In genomic region chr15:10378338-10378959, GRCm38 (mm10) we compare ENCODE assay signal across 36 mouse cellular contexts. TPM values are rescaled to one million over a fixed set of nuclear protein-coding genes. Genes with fewer than 3 reads are reported as not detected.
A peak's percentile ranks its signal among the peaks of the same experiment; 100 is the strongest.
DNase-seq lines count a peak whose midpoint lies in the region; ATAC-seq lines count a peak whose summit lies in the region.
"Had no signal": no experiment of that assay in that cellular context is flagged by ENCODE, and none has a peak within 500 bp of the region (broad histone marks: within the 10 kb centered on the region; RNA-seq: fewer than 3 reads in every experiment).

No protein-coding gene starts in this region.

- no peak overlapping the region for H3K4me2 ChIP-seq in limb, embryonic 12.5 days
- H3K4me2 ChIP-seq: hindbrain, embryonic 13.5 days; limb, embryonic 15.5 days; lung, embryonic 14.5 days; neural tube, embryonic 15.5 days had no signal

- ATAC-seq in frontal cortex, adult (ENCODE audit: low TSS enrichment): peak; percentile 81; the same call in 1 of the 2 replicates
- no peak; the same call in 1 of the 2 replicates for ATAC-seq in limb, embryonic 12.5 days (ENCODE audit: insufficient number of reproducible peaks, insufficient read depth, low FRiP score, low TSS enrichment, low read depth)
- ATAC-seq: forebrain, embryonic 16.5 days; intestine, embryonic 16.5 days; Patski had no signal

- H3K9ac ChIP-seq in limb, embryonic 12.5 days (replicated peaks): no peak overlapping the region
- H3K9ac ChIP-seq: hindbrain, embryonic 13.5 days; limb, embryonic 15.5 days; lung, embryonic 14.5 days; neural tube, embryonic 15.5 days had no signal

- no peaks in the 10 kb centered on the region for H3K27me3 ChIP-seq in limb, embryonic 12.5 days
- no peaks in the 10 kb centered on the region for H3K27me3 ChIP-seq in limb, embryonic 10.5 days (ENCODE audit: low read depth, poor library complexity, severe bottlenecking)
- no peaks in the 10 kb centered on the region for H3K27me3 ChIP-seq in heart, embryonic 10.5 days (ENCODE audit: insufficient read depth, poor library complexity, severe bottlenecking)
- H3K27me3 ChIP-seq: hindbrain, embryonic 13.5 days; limb, embryonic 15.5 days; neural tube, embryonic 15.5 days had no signal

- peak overlapping the region; percentile 45; the same call in 1 of the 2 replicates for H3K27ac ChIP-seq in limb, embryonic 12.5 days
- H3K27ac ChIP-seq in limb, embryonic 10.5 days: no peak overlapping the region
- H3K27ac ChIP-seq in heart, embryonic 10.5 days: no peak overlapping the region
- H3K27ac ChIP-seq: hindbrain, embryonic 13.5 days; kidney, postnatal 0 days; left cerebral cortex, adult 2 months; limb, embryonic 15.5 days; neural tube, embryonic 15.5 days had no signal

- H3K4me1 ChIP-seq in limb, embryonic 12.5 days (replicated peaks): peaks cover 7% of the 10 kb centered on the region; the same call in 1 of the 2 replicates
- no peaks in the 10 kb centered on the region for H3K4me1 ChIP-seq in limb, embryonic 10.5 days
- peaks cover 8% of the 10 kb centered on the region for H3K4me1 ChIP-seq in heart, embryonic 10.5 days
- H3K4me1 ChIP-seq: hindbrain, embryonic 13.5 days; limb, embryonic 15.5 days; neural tube, embryonic 15.5 days had no signal

- H3K36me3 ChIP-seq in limb, embryonic 12.5 days: no peaks in the 10 kb centered on the region
- no peaks in the 10 kb centered on the region for H3K36me3 ChIP-seq in limb, embryonic 10.5 days
- no peaks in the 10 kb centered on the region for H3K36me3 ChIP-seq in heart, embryonic 10.5 days
- H3K36me3 ChIP-seq: hindbrain, embryonic 13.5 days; limb, embryonic 15.5 days; neural tube, embryonic 15.5 days had no signal

- no peak for DNase-seq in frontal cortex, postnatal 14 days (ENCODE audit: low spot score in 2 of 2)
- DNase-seq in limb, embryonic 10.5 days (ENCODE audit: low spot score): no peak
- peak; percentile 13 to 17 for DNase-seq in right cerebral cortex, adult 2 months (ENCODE audit: low spot score in 2 of 2)
- no peak for DNase-seq in right cerebral cortex, postnatal 36 days (ENCODE audit: low spot score in 2 of 2)
- DNase-seq in heart, embryonic 10.5 days (ENCODE audit: low spot score): no peak
- no peak for DNase-seq in thymus, postnatal 36 days
- DNase-seq: adrenal gland, postnatal 25 days; cerebellum, adult 18-20 months; cerebellum, postnatal 14 days; gastrocnemius, postnatal 14 days; heart, postnatal 4 days; kidney, adult 8-10 months; kidney, postnatal 4 days; lung, embryonic 14.5 days; lung, postnatal 14 days; midbrain, embryonic 14.5 days; retina, postnatal 1 day had no signal

- 57% methylated on average over 4 of the region's 4 CpGs for WGBS in limb, embryonic 12.5 days
- 90% methylated on average over 4 of the region's 4 CpGs for WGBS in limb, embryonic 10.5 days
- 85% methylated on average over 4 of the region's 4 CpGs for WGBS in heart, embryonic 10.5 days

- no peaks in the 10 kb centered on the region for H3K9me3 ChIP-seq in limb, embryonic 12.5 days
- no peaks in the 10 kb centered on the region for H3K9me3 ChIP-seq in limb, embryonic 10.5 days (replicated peaks)
- no peaks in the 10 kb centered on the region for H3K9me3 ChIP-seq in heart, embryonic 10.5 days
- H3K9me3 ChIP-seq: hindbrain, embryonic 13.5 days; limb, embryonic 15.5 days; neural tube, embryonic 15.5 days had no signal

- no peak overlapping the region for H3K4me3 ChIP-seq in limb, embryonic 12.5 days (replicated peaks)
- no peak overlapping the region for H3K4me3 ChIP-seq in limb, embryonic 10.5 days
- H3K4me3 ChIP-seq in heart, embryonic 10.5 days: no peak overlapping the region
- H3K4me3 ChIP-seq: erythroblast, embryonic 14.5 days; hindbrain, embryonic 13.5 days; left cerebral cortex, adult 2 months; limb, embryonic 15.5 days; neural tube, embryonic 15.5 days had no signal

RNA-seq across cellular contexts. Expression of gene Agxt2, which starts 20.1 kb away (rescaled TPM):
- polyA plus RNA-seq in limb, embryonic 12.5 days (2016; fragmentation: Nextera tagmentation; extraction: Ambion mirVana): not detected in 2 replicates
- polyA plus RNA-seq in limb, embryonic 10.5 days (2016; fragmentation: Nextera tagmentation; extraction: Ambion mirVana): not detected in 2 replicates
- polyA plus RNA-seq in heart, embryonic 10.5 days (2016; fragmentation: Nextera tagmentation; extraction: Ambion mirVana): 0.40 TPM in 1 of 2 replicates, not detected in the other
- polyA plus RNA-seq: brain, embryonic 14.5 days; cortical plate, adult 2 months; embryonic facial prominence, embryonic 14.5 days; erythroblast, embryonic 14.5 days; forebrain, embryonic 11.5 days; forebrain, embryonic 16.5 days; heart, embryonic 16.5 days; hindbrain, embryonic 13.5 days; limb, embryonic 15.5 days; lung, embryonic 14.5 days; midbrain, embryonic 14.5 days; Patski; testis, adult 2 months; thymus, postnatal 0 days; urinary bladder, adult 2 months had no signal

RNA-seq across cellular contexts. Expression of gene Gm21973, which starts 53.3 kb away (rescaled TPM):
- not detected in 2 replicates for polyA plus RNA-seq in limb, embryonic 12.5 days (2016; fragmentation: Nextera tagmentation; extraction: Ambion mirVana)
- polyA plus RNA-seq in limb, embryonic 10.5 days (2016; fragmentation: Nextera tagmentation; extraction: Ambion mirVana): not detected in 2 replicates
- not detected in 2 replicates for polyA plus RNA-seq in heart, embryonic 10.5 days (2016; fragmentation: Nextera tagmentation; extraction: Ambion mirVana)
- polyA plus RNA-seq: brain, embryonic 14.5 days; cortical plate, adult 2 months; embryonic facial prominence, embryonic 14.5 days; erythroblast, embryonic 14.5 days; forebrain, embryonic 11.5 days; forebrain, embryonic 16.5 days; heart, embryonic 16.5 days; hindbrain, embryonic 13.5 days; intestine, embryonic 16.5 days; kidney, postnatal 0 days; limb, embryonic 15.5 days; lung, embryonic 14.5 days; midbrain, embryonic 14.5 days; neural tube, embryonic 15.5 days; Patski; testis, adult 2 months; thymus, postnatal 0 days; urinary bladder, adult 2 months had no signal

Comparison
In these comparisons a context has a peak if more than half of its experiments do, and no peak if none do; other contexts are left out.
1. DNase-seq: peak in right cerebral cortex, adult 2 months (2 of 2); none in frontal cortex, postnatal 14 days (0 of 2), limb, embryonic 10.5 days (single experiment), right cerebral cortex, postnatal 36 days (0 of 2), heart, embryonic 10.5 days (single experiment) and thymus, postnatal 36 days (0 of 2).